Mouse (Mus musculus) spleen, adult 18-20 months (tissue): ENCODE measurements at regions not wholly inside any gene's neighbourhood (a gene's known extent, or its start where the extent isn't known, plus 50 kb on each side); places are given as distances from the start of the nearest gene placed in this dataset.

Experiments
- DNase-seq, 2 experiments: peaks; one replicate each; pipeline ENCODE4 v3.0.0; 2022; ENCODE audit warnings: mixed read lengths in 2 of 2

DNA sequence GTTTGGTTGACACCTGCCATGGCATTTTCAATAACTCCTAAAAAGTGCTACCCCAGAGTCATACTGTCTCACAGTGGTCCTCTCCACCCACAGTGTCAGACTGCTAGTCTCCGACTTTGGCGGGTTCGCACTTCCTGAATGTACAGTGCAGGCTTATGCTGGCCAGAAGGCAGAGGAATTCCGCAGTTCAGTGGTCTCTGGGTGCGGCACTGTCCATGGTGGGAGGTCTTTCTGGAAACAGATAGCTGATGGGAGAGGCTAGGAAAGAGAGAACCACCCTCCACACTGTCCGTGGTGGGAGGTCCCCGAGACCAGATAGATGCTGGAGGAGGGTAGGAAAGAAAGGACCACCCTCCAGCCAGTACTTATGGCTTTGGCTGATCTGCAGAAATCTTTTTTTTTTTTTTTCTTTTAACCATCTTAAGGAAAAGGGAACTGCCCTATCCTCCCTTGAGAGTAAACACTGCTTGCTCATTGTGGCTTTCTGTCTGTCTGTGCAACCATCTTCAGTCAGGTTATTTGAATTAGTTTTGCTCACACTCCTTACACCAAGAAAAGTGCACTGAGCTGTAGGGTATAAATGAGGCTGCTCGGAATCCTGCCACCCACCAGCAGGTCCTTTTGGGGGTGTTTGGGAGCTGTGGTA, 227.2 kb downstream of the Kcnrg start:
- no peak for DNase-seq

DNA sequence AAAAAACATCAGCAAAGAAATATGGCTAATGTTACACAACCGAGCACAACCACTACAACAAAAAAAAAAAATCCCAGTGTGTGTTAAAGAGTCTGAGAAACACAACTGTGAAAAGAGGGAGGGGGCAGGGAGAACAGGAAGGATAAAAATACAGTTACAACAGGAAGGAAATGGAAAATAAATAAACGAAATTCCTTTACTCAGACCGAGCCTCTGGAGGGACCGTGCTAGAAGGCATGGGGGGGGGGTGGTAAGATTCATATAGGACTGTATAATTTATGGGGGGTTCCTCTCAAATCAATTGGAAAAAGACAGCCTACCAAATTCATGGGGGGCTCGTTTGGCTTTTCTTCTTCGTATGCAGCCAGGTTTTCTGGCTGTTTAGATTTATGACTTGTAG, 228.5 kb downstream of the Kcnrg start:
- no peak for DNase-seq

DNA sequence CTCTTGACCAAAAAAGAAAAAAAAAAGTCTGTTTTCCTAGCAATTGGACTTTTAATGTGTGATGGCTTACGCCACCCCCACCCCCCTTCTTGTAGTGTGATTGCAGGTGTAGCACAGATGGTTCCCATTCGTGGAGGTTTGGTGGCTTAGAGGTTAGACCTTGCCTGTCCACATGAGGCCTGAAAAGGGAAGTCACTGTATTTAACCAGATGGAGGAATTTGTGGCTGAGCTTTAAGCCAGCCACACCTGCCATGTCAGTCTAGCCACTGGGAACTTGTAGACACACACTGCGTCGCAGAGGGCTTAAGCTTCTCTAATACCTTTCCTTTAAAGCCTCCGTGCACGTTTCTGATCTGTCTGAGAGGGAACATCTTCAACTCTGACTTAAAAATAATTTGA, 229.0 kb downstream of the Kcnrg start:
- no peak for DNase-seq

- DNase-seq = no peak
Observed at GRCm38 (mm10) chr14:61836965-61837364, 229.7 kb downstream of the Kcnrg start.

GRCm38 (mm10) chr14:61837851-61838250, 230.6 kb downstream of the Kcnrg start:
- no peak for DNase-seq

GRCm38 (mm10) chr14:61842476-61842875, 235.2 kb downstream of the Kcnrg start:
- no peak for DNase-seq

- no peak for DNase-seq
Observed at GRCm38 (mm10) chr14:61846441-61846840, 239.2 kb downstream of the Kcnrg start.

- no peak for DNase-seq
Observed at GRCm38 (mm10) chr14:61850244-61850643, 243.0 kb downstream of the Kcnrg start.

GRCm38 (mm10) chr14:61857616-61858015, 250.4 kb downstream of the Kcnrg start:
- no peak for DNase-seq

DNA sequence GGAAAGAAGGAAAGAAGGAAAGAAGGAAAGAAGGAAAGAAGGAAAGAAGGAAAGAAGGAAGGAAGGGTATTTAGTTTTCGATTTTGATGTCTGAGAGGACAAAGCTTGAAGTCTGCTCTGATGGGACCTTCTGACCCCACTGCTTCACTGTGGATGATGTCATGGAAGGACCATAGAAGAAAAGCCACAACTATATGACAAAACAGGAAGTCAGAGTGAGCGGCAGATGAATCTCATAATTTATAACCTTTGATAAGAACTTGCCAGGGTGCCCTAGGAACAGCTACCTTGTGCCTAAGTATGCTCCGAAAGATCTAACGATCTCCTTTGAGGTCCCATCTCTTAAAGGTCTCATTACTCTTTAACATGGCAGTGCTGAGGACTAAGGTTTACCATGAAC, 253.4 kb downstream of the Kcnrg start:
- DNase-seq = no peak

DNA sequence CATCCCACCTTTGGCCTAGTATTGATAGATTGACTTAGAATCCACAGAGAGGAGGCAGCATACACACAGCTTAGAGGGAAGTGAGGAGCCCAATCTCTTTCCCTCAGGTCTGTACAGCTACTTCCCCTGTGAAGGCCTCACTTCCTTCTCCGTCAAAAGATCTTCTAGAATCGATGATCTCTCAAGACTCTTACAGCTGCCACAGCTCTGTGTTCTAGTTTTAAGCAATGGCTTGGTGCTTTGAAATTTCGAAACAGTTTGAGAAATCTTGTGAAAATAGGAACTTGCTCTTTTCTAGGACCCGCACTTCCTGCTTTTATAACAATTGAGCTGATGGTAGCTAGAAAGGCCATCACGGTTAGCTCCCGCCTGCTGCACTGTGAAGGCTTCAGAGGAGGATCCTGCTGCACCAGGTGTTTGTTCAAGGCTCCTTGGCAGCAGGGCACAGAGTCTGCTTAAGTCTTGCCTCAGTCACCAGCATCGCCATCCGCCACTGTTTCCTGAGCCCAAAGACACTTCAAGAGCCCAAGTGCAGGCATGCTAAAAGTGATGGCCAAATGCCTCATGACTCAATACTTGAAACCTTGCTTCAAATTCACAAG, 254.2 kb downstream of the Kcnrg start:
- no peak for DNase-seq

GRCm38 (mm10) chr14:61862931-61863330, 255.7 kb downstream of the Kcnrg start:
- DNase-seq = no peak

- DNase-seq = no peak
Observed at GRCm38 (mm10) chr14:61863475-61863874, 256.2 kb downstream of the Kcnrg start.

DNA sequence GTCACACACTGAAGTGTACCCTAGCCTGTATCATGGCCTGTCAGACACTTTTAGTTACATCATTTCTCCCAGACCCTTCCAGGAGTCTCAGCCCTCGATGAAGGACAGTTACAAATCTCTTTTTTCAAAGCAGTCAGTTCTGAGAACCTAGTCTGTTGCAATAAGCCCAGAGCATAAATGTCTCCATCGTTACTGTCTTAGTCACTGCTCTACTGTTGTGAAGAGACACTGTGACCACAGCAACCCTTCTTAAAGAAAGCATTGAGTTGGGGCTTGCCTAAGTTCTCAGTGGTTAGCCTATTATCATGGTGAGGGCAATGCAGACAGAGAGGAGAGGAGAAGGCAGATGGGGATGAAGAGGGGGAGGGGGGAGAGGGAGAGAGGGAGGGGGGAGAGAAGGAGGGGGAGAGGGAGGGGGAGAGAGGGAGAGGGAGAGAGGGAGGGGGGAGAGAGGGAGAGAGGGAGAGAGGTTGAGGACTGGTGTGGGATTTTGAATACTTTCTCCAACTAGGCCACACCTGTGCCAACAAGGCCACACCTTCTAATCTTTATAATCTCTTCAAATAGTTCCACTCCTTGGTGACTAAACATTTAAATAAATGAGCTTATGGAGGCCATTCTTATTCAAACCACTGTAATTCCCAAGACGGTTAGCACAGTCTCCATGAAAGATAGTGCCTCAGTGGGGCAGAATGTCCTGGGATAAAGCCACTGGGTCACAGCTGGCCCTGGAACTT, 259.4 kb downstream of the Kcnrg start:
- DNase-seq = no peak

- DNase-seq = no peak
Observed at GRCm38 (mm10) chr14:61874206-61874605, 266.9 kb downstream of the Kcnrg start.

- DNase-seq = no peak
Observed at GRCm38 (mm10) chr14:61879416-61879815, 272.2 kb downstream of the Kcnrg start.

GRCm38 (mm10) chr14:61880514-61881259, 273.4 kb downstream of the Kcnrg start:
- DNase-seq = no peak

- no peak for DNase-seq
Observed at GRCm38 (mm10) chr14:61885241-61886015, 278.2 kb downstream of the Kcnrg start.

DNA sequence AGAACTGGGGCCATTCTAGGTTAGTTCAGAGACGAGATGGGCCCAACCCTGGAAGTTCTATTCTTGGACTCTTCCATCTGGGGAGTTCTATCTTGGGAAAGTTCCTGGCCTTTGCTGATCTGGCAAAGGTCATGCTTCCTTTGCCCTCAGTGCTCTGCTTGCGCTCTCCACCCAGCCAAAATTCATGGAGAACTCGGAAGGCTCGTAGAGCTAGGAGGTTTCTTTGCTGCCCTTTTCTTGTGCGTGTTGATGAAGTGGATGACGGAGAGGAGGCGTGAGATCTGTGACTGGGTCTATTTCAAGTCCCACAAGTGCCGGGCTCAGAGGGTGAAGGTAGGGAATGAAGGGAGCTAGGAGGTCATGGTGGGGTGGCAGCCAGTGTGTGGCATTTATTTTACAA, 282.4 kb downstream of the Kcnrg start:
- no peak for DNase-seq

- no peak for DNase-seq
Observed at GRCm38 (mm10) chr14:61893786-61894185, 286.5 kb downstream of the Kcnrg start.

DNA sequence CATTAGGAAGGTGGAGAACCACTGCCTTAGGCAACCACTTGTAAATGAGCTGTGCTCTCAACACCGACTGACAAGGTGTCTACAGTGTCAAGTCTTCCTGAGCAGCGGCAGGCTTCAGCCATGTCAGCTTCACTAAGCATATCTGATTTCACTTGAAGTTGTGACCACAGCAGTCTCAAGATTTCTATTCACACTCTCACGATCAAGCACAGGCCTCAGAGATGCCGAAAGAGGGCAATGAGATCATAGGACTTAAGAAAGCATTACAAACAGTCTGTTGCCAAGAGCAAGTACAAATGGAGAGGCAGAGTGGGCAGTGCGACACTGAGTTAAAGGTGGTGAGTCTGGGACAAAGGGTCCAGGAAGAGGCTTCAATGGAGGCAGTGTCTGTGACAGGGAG, 289.6 kb downstream of the Kcnrg start:
- no peak for DNase-seq

DNA sequence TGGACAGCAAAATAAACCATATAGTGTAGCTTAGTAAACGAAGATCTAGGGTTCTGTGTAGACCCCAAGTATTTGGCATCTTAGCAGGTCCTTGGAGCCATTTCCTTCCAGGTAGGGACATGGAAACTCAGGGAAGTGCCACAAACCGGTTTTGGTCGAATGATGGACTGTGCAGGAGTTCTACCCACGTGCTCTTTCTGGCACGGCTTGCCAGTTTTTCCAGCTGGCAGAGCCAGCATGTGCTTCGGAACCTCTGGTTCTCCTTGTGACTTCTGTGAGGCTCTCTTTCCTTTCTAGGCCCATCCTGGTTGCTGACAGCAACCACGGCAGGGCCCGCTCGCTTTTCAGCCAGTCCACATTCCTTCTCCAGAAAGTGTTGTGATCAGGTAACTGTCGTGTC, 291.4 kb downstream of the Kcnrg start:
- DNase-seq = no peak
